Mouse (Mus musculus): Measurements from ENCODE around the gene Lactbl1. TPM values are rescaled to one million over a fixed set of nuclear protein-coding genes. Genes with fewer than 3 reads are reported as not detected.

The Lactbl1 gene
- polyA plus RNA-seq, 1 experiment from 2014 or later, result not detected

DNA sequence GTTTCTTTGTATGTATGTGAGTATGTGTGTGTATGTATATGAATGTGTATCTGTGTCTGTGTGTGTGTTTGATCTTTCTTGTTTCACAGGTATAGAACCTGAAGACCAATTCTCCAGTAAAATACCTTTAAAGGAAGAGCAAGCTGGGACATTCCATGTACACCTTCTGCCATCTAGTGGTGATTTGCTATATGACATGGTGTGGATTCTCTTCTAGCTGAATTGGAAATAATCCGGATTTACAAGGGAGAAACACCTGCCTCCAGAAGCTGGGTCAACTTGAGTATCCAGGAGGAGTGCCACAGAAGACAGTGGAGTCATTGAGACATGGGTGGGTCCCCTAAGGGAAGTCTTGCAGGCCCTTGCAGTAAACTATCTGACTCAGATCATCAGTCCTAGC is 1.1 kb upstream of the Lactbl1 start:
- no peak overlapping the region for H3K4me3 ChIP-seq (replicated peaks; ENCODE audit: low read depth, low read length)
- no peaks in the 10 kb centered on the region for H3K36me3 ChIP-seq (ENCODE audit: control insufficient read depth, insufficient read depth, low read length)
- no peak overlapping the region for H3K4me2 ChIP-seq (ENCODE audit: low read length)
- 0% methylated on average over 1 of the region's 1 CpGs for whole genome bisulfite sequencing
- peak; percentile 93 for DNase-seq
- H3K4me1 ChIP-seq (ENCODE audit: control insufficient read depth, insufficient read depth, low read length), result no peaks in the 10 kb centered on the region
- no peaks in the 10 kb centered on the region for H3K9me3 ChIP-seq (ENCODE audit: control insufficient read depth, low read length)
- H3K9ac ChIP-seq (replicated peaks; ENCODE audit: low read length), result no peak overlapping the region
- ATAC-seq (ENCODE audit: low FRiP score, low TSS enrichment), result no peak
- H3K27ac ChIP-seq (replicated peaks; ENCODE audit: low read depth, low read length), result no peak overlapping the region
- H3K27me3 ChIP-seq (ENCODE audit: control insufficient read depth, insufficient read depth, low read length), result no peaks in the 10 kb centered on the region

DNA sequence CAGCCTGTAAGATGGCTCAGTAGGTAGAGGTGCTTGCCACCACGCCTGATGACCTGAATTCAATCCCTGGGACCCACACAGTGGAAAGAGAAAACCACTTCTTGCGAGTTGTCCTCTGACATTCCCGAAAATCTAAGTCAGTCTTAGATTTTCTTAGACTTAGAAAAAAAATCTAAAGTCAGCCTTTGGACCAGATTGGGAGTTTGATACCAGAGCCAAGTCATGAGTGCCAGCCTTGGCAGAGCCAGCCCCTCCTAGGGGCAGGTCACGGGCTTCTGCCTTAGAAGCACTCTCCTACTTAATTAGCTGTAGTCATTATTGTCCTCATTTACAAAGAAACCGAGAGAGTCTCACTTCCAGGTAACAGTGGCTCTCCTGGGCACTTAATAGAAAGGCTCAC is 465 bp upstream of the Lactbl1 start:
- ATAC-seq (ENCODE audit: low FRiP score, low TSS enrichment), result no peak
- 63% methylated on average over 5 of the region's 5 CpGs for WGBS
- no peak overlapping the region for H3K4me2 ChIP-seq (ENCODE audit: low read length)

DNA sequence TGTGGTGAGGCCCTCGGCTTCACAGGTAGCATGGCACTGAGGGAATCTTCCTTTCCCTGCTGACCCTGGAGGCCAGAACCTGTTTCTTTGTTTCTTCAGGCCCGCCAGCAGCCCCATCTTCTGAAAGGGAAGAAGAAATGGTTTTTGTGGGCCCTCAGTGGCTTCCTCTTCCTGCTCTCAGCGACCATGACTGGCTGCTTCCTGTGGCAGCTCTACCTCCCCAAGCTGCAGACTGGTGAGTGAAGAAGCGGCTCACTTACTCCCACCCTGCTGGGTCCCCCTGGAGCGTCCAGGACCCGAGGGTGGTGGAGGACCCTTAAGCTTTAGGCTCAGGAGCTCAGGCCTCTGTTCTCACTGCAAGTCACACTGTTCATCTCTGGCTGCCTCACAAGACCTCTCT is 4.2 kb downstream of the Lactbl1 start:
- Histone ChIP-seq H3K27ac (replicated peaks; ENCODE audit: low read depth, low read length) (no peak overlapping the region), H3K36me3 (ENCODE audit: control insufficient read depth, insufficient read depth, low read length) (no peaks in the 10 kb centered on the region), H3K4me2 (ENCODE audit: low read length) (no peak overlapping the region), H3K9ac (replicated peaks; ENCODE audit: low read length) (no peak overlapping the region), H3K4me1 (ENCODE audit: control insufficient read depth, insufficient read depth, low read length) (no peaks in the 10 kb centered on the region), H3K27me3 (ENCODE audit: control insufficient read depth, insufficient read depth, low read length) (no peaks in the 10 kb centered on the region), H3K9me3 (ENCODE audit: control insufficient read depth, low read length) (no peaks in the 10 kb centered on the region), H3K4me3 (replicated peaks; ENCODE audit: low read depth, low read length) (no peak overlapping the region)
- DNase-seq, result no peak
- no peak for ATAC-seq (ENCODE audit: low FRiP score, low TSS enrichment)
- WGBS, result 76% methylated on average over 6 of the region's 6 CpGs

More for the DNA sequence above, 465 bp upstream of the Lactbl1 start:
- Histone ChIP-seq H3K36me3 (ENCODE audit: control insufficient read depth, insufficient read depth, low read length) (no peaks in the 10 kb centered on the region), H3K27me3 (ENCODE audit: control insufficient read depth, insufficient read depth, low read length) (no peaks in the 10 kb centered on the region), H3K27ac (replicated peaks; ENCODE audit: low read depth, low read length) (no peak overlapping the region), H3K9me3 (ENCODE audit: control insufficient read depth, low read length) (no peaks in the 10 kb centered on the region), H3K9ac (replicated peaks; ENCODE audit: low read length) (no peak overlapping the region), H3K4me1 (ENCODE audit: control insufficient read depth, insufficient read depth, low read length) (no peaks in the 10 kb centered on the region), H3K4me3 (replicated peaks; ENCODE audit: low read depth, low read length) (no peak overlapping the region)
- DNase-seq, result no peak

DNA sequence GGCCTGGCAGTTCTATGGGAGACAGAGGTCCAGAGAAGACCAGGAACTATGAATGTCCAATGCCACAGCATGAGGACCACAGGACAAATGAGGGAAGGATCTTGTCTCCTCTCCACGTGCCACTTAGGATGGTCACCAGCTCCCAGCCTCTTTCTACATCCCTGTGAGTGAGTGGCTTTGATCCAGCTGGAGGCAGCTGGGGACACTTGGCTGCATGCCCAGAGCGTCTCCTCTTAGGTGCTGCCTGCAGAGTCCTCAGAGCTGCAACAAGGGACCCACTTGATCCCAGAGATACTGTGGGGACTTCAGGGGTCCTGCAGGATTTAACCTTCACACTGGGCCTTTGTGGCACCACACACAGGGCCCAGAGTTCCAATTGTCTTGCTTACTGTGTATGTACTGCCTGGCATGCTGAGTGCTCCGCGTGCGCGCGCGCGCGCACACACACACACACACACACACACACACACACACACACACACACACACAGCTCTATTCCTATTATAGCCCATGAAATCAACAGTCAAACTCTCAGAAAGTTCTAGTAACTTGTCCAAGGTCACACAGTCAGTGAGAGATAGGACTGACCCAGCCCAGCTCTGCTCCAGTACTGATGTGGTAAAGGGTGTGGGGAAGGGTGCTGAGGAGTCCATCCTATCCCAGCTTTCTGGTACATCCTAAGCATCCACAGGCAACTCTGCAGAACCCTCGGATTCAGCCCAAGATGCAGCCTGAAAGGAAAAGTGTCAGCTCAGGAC is 9.0 kb downstream of the Lactbl1 start:
- 80% methylated on average over 11 of the region's 11 CpGs for WGBS
- no peaks in the 10 kb centered on the region for H3K36me3 ChIP-seq (ENCODE audit: control insufficient read depth, insufficient read depth, low read length)
- no peak overlapping the region for H3K4me2 ChIP-seq (ENCODE audit: low read length)
- ATAC-seq (ENCODE audit: low FRiP score, low TSS enrichment) (no peak), DNase-seq (peak; percentile 53)
- no peaks in the 10 kb centered on the region for H3K4me1 ChIP-seq (ENCODE audit: control insufficient read depth, insufficient read depth, low read length)
- H3K9me3 ChIP-seq (ENCODE audit: control insufficient read depth, low read length), result no peaks in the 10 kb centered on the region
- no peak overlapping the region for H3K27ac ChIP-seq (replicated peaks; ENCODE audit: low read depth, low read length)
- H3K27me3 ChIP-seq (ENCODE audit: control insufficient read depth, insufficient read depth, low read length), result 0 out of 2 replicates have a peak, but pooled peaks cover 4% of the 10 kb centered on the region
- no peak overlapping the region for H3K9ac ChIP-seq (replicated peaks; ENCODE audit: low read length)
- no peak overlapping the region for H3K4me3 ChIP-seq (replicated peaks; ENCODE audit: low read depth, low read length)

DNA sequence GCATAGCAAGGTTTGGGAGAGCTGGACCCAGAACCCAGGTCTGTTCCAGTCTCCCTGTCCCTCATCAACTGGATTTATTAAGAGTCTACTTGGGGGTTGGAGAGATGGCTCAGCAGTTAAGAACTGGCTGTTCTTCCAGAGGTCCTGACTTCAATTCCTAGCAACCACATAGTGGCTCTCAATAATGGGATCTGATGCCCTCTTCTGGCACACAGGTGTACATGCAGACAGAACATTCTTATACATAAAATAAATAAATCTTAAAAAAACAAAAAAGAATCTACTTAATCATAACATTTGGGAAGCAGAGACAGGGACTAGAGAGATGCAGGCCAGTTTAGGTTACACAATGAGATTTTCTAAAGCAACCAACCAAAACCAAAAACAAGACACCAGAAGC is 13.6 kb downstream of the Lactbl1 start:
- H3K9me3 ChIP-seq (ENCODE audit: control insufficient read depth, low read length), result no peaks in the 10 kb centered on the region
- no peaks in the 10 kb centered on the region for H3K36me3 ChIP-seq (ENCODE audit: control insufficient read depth, insufficient read depth, low read length)
- ATAC-seq (ENCODE audit: low FRiP score, low TSS enrichment) (no peak), DNase-seq (no peak)
- no peak overlapping the region for H3K4me3 ChIP-seq (replicated peaks; ENCODE audit: low read depth, low read length)
- H3K4me1 ChIP-seq (ENCODE audit: control insufficient read depth, insufficient read depth, low read length), result peaks cover 12% of the 10 kb centered on the region; the same call in 1 of the 2 replicates
- H3K9ac ChIP-seq (replicated peaks; ENCODE audit: low read length), result no peak overlapping the region
- H3K4me2 ChIP-seq (ENCODE audit: low read length), result no peak overlapping the region
- H3K27ac ChIP-seq (replicated peaks; ENCODE audit: low read depth, low read length), result no peak overlapping the region
- peaks cover 16% of the 10 kb centered on the region; the same call in 1 of the 2 replicates for H3K27me3 ChIP-seq (ENCODE audit: control insufficient read depth, insufficient read depth, low read length)

DNA sequence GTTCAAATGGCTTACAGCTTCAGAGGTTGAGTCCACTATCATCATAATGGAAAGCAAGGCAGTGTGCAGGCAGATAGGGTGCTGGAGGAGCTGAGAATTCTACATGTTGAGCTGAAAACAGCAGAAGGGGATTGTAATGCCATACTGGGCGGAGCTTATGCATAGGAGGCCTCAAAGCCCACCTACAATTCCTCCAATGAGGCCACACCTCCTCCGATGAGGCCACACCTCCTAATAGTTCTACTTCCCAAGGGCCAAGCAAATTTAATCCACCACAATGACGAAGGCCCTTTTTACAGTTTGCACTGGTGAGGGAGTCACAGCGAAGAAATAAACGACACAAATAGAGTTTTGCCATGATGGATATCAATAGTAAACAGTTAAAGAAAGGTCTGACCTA is 14.1 kb downstream of the Lactbl1 start:
- Histone ChIP-seq H3K9ac (replicated peaks; ENCODE audit: low read length) (no peak overlapping the region), H3K27me3 (ENCODE audit: control insufficient read depth, insufficient read depth, low read length) (peaks cover 16% of the 10 kb centered on the region; the same call in 1 of the 2 replicates), H3K4me1 (ENCODE audit: control insufficient read depth, insufficient read depth, low read length) (peaks cover 12% of the 10 kb centered on the region; the same call in 1 of the 2 replicates), H3K36me3 (ENCODE audit: control insufficient read depth, insufficient read depth, low read length) (no peaks in the 10 kb centered on the region), H3K4me3 (replicated peaks; ENCODE audit: low read depth, low read length) (no peak overlapping the region), H3K27ac (replicated peaks; ENCODE audit: low read depth, low read length) (no peak overlapping the region), H3K4me2 (ENCODE audit: low read length) (no peak overlapping the region), H3K9me3 (ENCODE audit: control insufficient read depth, low read length) (no peaks in the 10 kb centered on the region)
- DNase-seq, result no peak
- WGBS, result 66% methylated on average over 5 of the region's 5 CpGs
- ATAC-seq (ENCODE audit: low FRiP score, low TSS enrichment), result no peak

DNA sequence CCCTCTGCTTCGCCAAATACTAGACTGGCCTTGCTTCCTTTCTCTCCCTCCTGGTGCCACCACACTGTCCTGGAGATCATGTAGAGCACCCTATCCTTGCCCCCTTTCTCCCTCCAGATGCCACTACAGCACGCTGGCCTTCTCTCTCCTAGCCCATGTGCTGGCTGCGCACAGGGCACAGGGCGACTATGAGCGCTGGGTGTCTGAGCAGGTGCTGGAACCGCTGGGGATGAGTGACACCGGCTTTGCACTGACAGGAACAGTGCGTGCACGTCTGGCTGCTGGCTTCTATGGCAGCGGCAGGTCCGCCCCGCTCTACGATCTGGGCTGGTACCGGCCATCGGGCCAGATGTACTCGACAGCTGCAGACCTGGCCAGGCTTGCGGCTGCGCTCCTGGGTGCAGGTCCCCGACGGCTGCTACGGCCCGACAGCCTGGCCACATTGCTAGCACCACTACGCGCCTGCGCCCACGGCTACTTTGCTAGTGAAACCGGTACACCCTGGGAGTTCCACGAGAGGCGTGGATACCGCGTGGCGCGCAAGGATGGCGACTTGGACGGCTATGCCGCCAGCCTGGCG is 14.7 kb downstream of the Lactbl1 start:
- Histone ChIP-seq H3K9ac (replicated peaks; ENCODE audit: low read length) (peak overlapping the region; percentile 61), H3K27ac (replicated peaks; ENCODE audit: low read depth, low read length) (peak overlapping the region; percentile 45; the same call in 1 of the 2 replicates)

DNA sequence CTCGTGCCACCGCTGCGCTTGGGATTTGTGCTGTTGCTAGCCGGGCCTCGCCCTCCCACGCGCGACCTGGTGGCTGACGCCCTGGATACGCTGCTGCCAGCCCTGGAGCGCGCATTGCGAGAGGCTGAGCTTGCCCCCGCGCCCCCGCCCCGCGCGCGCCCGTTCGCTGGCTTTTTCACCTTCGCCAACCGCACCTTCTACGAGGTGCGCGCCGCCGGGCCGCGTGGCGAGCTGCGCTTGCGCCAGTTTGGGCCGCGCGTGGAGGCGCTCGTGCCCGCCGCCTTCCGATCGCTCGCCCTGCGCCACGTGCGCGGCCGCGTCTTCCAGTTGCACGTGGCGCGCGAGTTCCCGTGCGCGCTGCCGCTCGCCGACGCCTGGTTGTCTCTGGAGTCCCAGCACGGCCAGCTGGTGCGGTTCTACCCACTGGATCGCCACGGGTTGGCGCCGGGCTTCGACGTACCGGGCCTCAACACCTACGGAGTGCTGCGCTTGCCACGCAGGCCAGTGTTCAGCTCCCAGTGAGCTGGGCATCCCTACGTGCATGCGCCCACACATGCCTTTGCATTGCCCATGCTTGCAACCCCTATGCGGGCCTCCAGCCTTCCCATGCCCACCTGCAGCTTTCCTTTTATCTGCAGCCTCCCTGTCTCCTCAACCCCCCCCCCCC is 15.3 kb downstream of the Lactbl1 start:
- H3K9ac ChIP-seq (replicated peaks; ENCODE audit: low read length), result peak overlapping the region; percentile 61
- peak overlapping the region; percentile 47 for H3K4me3 ChIP-seq (replicated peaks; ENCODE audit: low read depth, low read length)
- peaks cover 12% of the 10 kb centered on the region; the same call in 1 of the 2 replicates for H3K4me1 ChIP-seq (ENCODE audit: control insufficient read depth, insufficient read depth, low read length)
- H3K4me2 ChIP-seq (ENCODE audit: low read length), result peak overlapping the region; percentile 76
- ATAC-seq (ENCODE audit: low FRiP score, low TSS enrichment), result peak; percentile 77
- no peaks in the 10 kb centered on the region for H3K36me3 ChIP-seq (ENCODE audit: control insufficient read depth, insufficient read depth, low read length)
- H3K27ac ChIP-seq (replicated peaks; ENCODE audit: low read depth, low read length), result peak overlapping the region; percentile 45
- WGBS, result 2% methylated on average over 74 of the region's 76 CpGs
- peaks cover 16% of the 10 kb centered on the region; the same call in 1 of the 2 replicates for H3K27me3 ChIP-seq (ENCODE audit: control insufficient read depth, insufficient read depth, low read length)
- H3K9me3 ChIP-seq (ENCODE audit: control insufficient read depth, low read length), result no peaks in the 10 kb centered on the region
- peak; percentile 95 for DNase-seq

More for the DNA sequence above, 14.7 kb downstream of the Lactbl1 start:
- peaks cover 12% of the 10 kb centered on the region; the same call in 1 of the 2 replicates for H3K4me1 ChIP-seq (ENCODE audit: control insufficient read depth, insufficient read depth, low read length)
- no peaks in the 10 kb centered on the region for H3K9me3 ChIP-seq (ENCODE audit: control insufficient read depth, low read length)
- no peaks in the 10 kb centered on the region for H3K36me3 ChIP-seq (ENCODE audit: control insufficient read depth, insufficient read depth, low read length)
- H3K27me3 ChIP-seq (ENCODE audit: control insufficient read depth, insufficient read depth, low read length), result peaks cover 16% of the 10 kb centered on the region; the same call in 1 of the 2 replicates
- WGBS, result 18% methylated on average over 37 of the region's 37 CpGs
- ATAC-seq (ENCODE audit: low FRiP score, low TSS enrichment) (peak; percentile 63; the same call in 1 of the 2 replicates), DNase-seq (no peak)
- peak overlapping the region; percentile 76 for H3K4me2 ChIP-seq (ENCODE audit: low read length)
- H3K4me3 ChIP-seq (replicated peaks; ENCODE audit: low read depth, low read length), result peak overlapping the region; percentile 47
